Comparison of ENCODE assay signal across 18 mouse cellular contexts in the genomic region with DNA sequence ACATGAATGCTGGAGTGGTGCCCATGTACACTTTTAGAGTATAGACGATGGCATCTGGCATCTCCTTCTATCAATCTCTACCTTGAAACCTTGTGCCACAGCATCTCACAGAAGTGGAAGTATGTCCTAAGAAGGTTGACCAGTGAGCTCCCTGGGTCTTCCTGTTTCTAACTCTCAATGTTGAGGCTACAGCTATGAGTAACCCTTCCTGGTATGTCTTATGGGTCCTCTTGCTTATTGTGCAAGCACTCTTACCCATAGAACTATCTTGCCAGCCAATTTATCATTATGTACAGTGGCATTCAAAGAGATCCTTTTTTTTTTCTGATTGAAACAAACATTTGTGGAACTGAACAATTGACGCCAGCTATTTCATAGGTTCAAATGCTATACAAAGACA.
DNase-seq lines count a peak whose midpoint lies in the region; ATAC-seq lines count a peak whose summit lies in the region.
"Had no signal": no experiment of that assay in that cellular context is flagged by ENCODE, and none has a peak within 500 bp of the region (broad histone marks: within the 10 kb centered on the region; RNA-seq: fewer than 3 reads in every experiment).

No protein-coding gene starts in this region.

- DNase-seq in 3T3-L1 (ENCODE audit: low read depth, low spot score) (peak; percentile 49), 416B (ENCODE audit: low read depth) (peak; percentile 60)
- DNase-seq in thymus, postnatal 4 days: no peak
- no peak for DNase-seq in frontal cortex, adult 2 months (ENCODE audit: extremely low spot score in 1 of 2, low spot score in 1 of 2)
- DNase-seq: adrenal gland, adult 2 months; adrenal gland, postnatal 36 days; cerebellum, adult 2 months; cerebellum, postnatal 10 days; embryo, embryonic 11 days; gastrocnemius, postnatal 10 days; heart, adult 2 months; heart, postnatal 14 days had no signal

- peak; percentile 73 for ATAC-seq in megakaryocyte, adult 5-6 weeks (ENCODE audit: poor library complexity, severe bottlenecking)
- peak; percentile 85 for ATAC-seq in neutrophil, adult 5-6 weeks (ENCODE audit: extremely low read depth, insufficient number of reproducible peaks, low FRiP score, poor library complexity, severe bottlenecking)
- ATAC-seq: activated CD4-positive, CD25-positive, alpha-beta regulatory T cell, adult 4 months; forebrain, embryonic 14.5 days; hindbrain, postnatal 0 days; Patski had no signal

Comparison
In these comparisons a context has a peak if more than half of its experiments do, and no peak if none do; other contexts are left out.
1. DNase-seq: peak in 3T3-L1 (single experiment) and 416B (single experiment); none in thymus, postnatal 4 days (single experiment) and frontal cortex, adult 2 months (0 of 2).